Mouse (Mus musculus) right cerebral cortex, adult 18-20 months (tissue): ENCODE data around the gene Cox5b.
A peak's percentile ranks its signal among the peaks of the same experiment; 100 is the strongest.
"Not testable (repeated sequence)": the region's sequence is repeated elsewhere in the genome, so short reads cannot be mapped to it uniquely, and the experiment has no call there.

Experiments used
- DNase-seq: peaks from one replicate; pipeline ENCODE4 v3.0.0; 2022; ENCODE audit warnings: mixed read lengths

Gene Cox5b

GRCm38 (mm10) chr1:36691271-36692155, at the start of gene Cox5b:
Gene Cox5b, plus strand, starts transcription at chr1:36691449.
- DNase-seq: peak; percentile 98

- no peak for DNase-seq
These were observed 47.2 kb upstream of the Cox5b start for GRCm38 (mm10) chr1:36643957-36644614.

GRCm38 (mm10) chr1:36644615-36645007, 46.6 kb upstream of the Cox5b start:
- no peak for DNase-seq

- no peak for DNase-seq
These were observed 45.0 kb upstream of the Cox5b start for GRCm38 (mm10) chr1:36646285-36646684.

- DNase-seq: no peak
These were observed 43.6 kb upstream of the Cox5b start for GRCm38 (mm10) chr1:36647631-36648030.

- DNase-seq: no peak
These were observed 36.2 kb upstream of the Cox5b start for GRCm38 (mm10) chr1:36655039-36655438.

GRCm38 (mm10) chr1:36656233-36656632, 35.0 kb upstream of the Cox5b start:
- DNase-seq: no peak

- no peak for DNase-seq
These were observed 33.4 kb upstream of the Cox5b start for GRCm38 (mm10) chr1:36657658-36658415.

GRCm38 (mm10) chr1:36658621-36659399, 32.4 kb upstream of the Cox5b start:
- DNase-seq: no peak

- DNase-seq: no peak
These were observed 26.8 kb upstream of the Cox5b start for GRCm38 (mm10) chr1:36664457-36664856.

- DNase-seq: no peak
These were observed 26.0 kb upstream of the Cox5b start for GRCm38 (mm10) chr1:36665165-36665723.

GRCm38 (mm10) chr1:36665934-36666333, 25.3 kb upstream of the Cox5b start:
- no peak for DNase-seq

GRCm38 (mm10) chr1:36668007-36668406, 23.2 kb upstream of the Cox5b start:
- not testable (repeated sequence) for DNase-seq

GRCm38 (mm10) chr1:36670256-36670655, 21.0 kb upstream of the Cox5b start:
- DNase-seq: no peak

- DNase-seq: no peak
These were observed 20.0 kb upstream of the Cox5b start for GRCm38 (mm10) chr1:36671260-36671659.

- no peak for DNase-seq
These were observed 18.4 kb upstream of the Cox5b start for GRCm38 (mm10) chr1:36672648-36673350.

- no peak for DNase-seq
These were observed 16.3 kb upstream of the Cox5b start for GRCm38 (mm10) chr1:36674936-36675335.

GRCm38 (mm10) chr1:36680893-36681292, 10.4 kb upstream of the Cox5b start:
- DNase-seq: no peak

GRCm38 (mm10) chr1:36682620-36683355, 8.5 kb upstream of the Cox5b start, which contains the start of gene Fam178b:
Gene Fam178b, minus strand, starts transcription at chr1:36683183.
- no peak for DNase-seq

- DNase-seq: peak; percentile 85
These were observed 7.3 kb upstream of the Cox5b start for GRCm38 (mm10) chr1:36683810-36684467.
